Mouse (Mus musculus) CH12.LX (cell line): ENCODE measurements around the gene P3h1.

ENCODE experiments used
- CHD1 ChIP-seq: IDR thresholded peaks from 2 replicates; pipeline ENCODE4 v1.6.1; 2012; ENCODE audit warnings: low read depth, low read length, improper control_type of control experiment, inconsistent platforms
- CTCF ChIP-seq, 2 experiments: IDR thresholded peaks in 1 of 2; conservative IDR thresholded peaks in 1 of 2; 2 replicates each; pipeline ENCODE4 v1.5.1; 2011 to 2012; ENCODE audit warnings: low read depth in 2 of 2, low read length in 2 of 2, improper control_type of control experiment in 1 of 2, inconsistent platforms in 1 of 2, mild to moderate bottlenecking in 1 of 2, moderate library complexity in 1 of 2
- E2F4 ChIP-seq: IDR thresholded peaks from 2 replicates; pipeline ENCODE4 v1.6.1; 2011; ENCODE audit warnings: low read depth, low read length, improper control_type of control experiment; ENCODE audit not compliant: insufficient replicate concordance
- JUN ChIP-seq: IDR thresholded peaks from 2 replicates; pipeline ENCODE4 v1.6.1; 2011; ENCODE audit warnings: low read depth, mild to moderate bottlenecking, low read length, improper control_type of control experiment, moderate library complexity; ENCODE audit not compliant: insufficient read depth
- JUND ChIP-seq: conservative IDR thresholded peaks from 2 replicates; pipeline ENCODE4 v1.6.1; 2011; ENCODE audit warnings: low read depth, low read length, improper control_type of control experiment
- POLR2AphosphoS2 ChIP-seq: IDR thresholded peaks from 2 replicates; pipeline ENCODE4 v1.6.1; 2011; ENCODE audit warnings: low read depth, low read length, improper control_type of control experiment
- ZKSCAN1 ChIP-seq: IDR thresholded peaks from 2 replicates; pipeline ENCODE4 v1.6.1; 2012; ENCODE audit warnings: low read depth, inconsistent platforms, low read length, improper control_type of control experiment, borderline replicate concordance

GRCm38 (mm10) chr4:119224534-119224933 is 8.2 kb upstream of the P3h1 start:
- TF ChIP-seq POLR2AphosphoS2, result no peak
- no peak for TF ChIP-seq JUND
- TF ChIP-seq JUN, result no peak
- TF ChIP-seq E2F4, result no peak
- no peak for TF ChIP-seq CHD1
- no peak for TF ChIP-seq CTCF (conservative IDR thresholded peaks at IDR 0.05 in 1 of 2, IDR thresholded peaks at IDR 0.05 in 1 of 2; ENCODE audit: low read depth in 2 of 2, low read length in 2 of 2)
- no peak for TF ChIP-seq ZKSCAN1
